Mouse (Mus musculus): ENCODE data around the gene Plpp1.

DNA sequence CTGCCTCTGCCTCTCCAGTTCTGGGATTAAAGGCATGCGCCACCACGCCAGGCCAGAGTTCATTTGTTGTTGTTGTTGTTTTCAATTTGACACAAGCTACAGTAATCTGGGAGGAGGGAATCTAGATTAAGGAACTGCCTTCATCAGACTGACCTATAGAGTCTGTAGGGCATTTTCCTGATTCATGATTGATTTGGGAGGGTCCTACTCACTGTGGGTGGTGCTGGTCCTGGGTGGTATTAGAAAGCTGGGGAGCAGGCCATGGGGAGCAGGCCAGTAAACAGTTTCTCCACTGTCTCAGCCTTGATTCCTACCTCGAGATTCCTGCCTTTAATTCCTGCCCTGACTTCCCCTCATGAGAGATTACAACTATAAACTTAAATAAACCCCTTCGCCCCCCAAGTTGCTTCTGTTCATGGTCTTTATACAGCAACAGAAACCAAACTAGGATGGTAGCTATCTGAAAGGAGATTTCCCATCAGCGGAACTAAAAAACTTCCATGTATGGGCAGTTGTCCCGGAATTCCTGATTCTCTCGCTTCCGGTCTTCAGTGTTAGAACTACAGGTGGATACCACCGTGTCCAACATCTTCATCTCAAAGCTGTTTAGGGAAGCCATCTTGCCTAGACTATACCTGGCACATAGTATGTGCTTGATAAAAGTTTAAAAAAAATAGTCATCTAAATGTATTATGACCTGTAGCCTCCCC lies 2.2 kb upstream of the Plpp1 start:
- TF ChIP-seq CTCF (IDR thresholded peaks at IDR 0.05; ENCODE audit: low read depth, low read length) (no peak), GATA1 (IDR thresholded peaks at IDR 0.05; ENCODE audit: borderline replicate concordance, low read length) (no peak)
